Mouse (Mus musculus) layer of hippocampus, postnatal 14 days (tissue): ENCODE results near the gene Rora. TPM values are rescaled to one million over a fixed set of nuclear protein-coding genes. Genes with fewer than 3 reads are reported as not detected.

Experiments
- DNase-seq, 2 experiments: peaks; one replicate each; pipeline ENCODE4 v3.0.0; 2021 to 2022; ENCODE audit warnings: low spot score in 2 of 2, mixed read lengths in 1 of 2
- total RNA-seq, 2 experiments: library from RNA; stranded (reverse); gene quantifications; 2 replicates each; pipeline ENCODE4 v1.2.3; 2021

The Rora gene
- total RNA-seq, 2 experiments from 2014 or later, result 29.3 to 49.5 TPM

DNA sequence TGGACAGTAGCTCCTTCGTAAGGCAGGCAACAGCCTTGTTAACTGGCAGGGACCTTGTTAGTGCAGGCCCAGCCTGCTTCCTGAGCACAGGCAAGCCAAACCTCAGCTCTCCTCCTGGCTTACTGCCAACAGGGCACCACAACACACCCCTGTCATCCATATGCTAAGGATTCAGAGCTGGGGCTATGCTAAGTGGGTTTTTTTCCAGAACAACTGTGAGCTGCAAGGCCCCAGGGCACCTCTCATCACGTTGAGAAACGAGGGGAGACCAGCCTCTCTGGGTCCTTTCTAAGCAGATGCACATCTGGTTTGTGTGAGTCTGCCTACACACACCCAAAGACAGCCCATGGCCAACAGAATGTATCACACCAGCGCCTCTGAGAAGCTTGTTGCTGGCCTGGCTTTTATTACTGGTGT is 289.0 kb downstream of the Rora start:
- DNase-seq, result no peak

DNA sequence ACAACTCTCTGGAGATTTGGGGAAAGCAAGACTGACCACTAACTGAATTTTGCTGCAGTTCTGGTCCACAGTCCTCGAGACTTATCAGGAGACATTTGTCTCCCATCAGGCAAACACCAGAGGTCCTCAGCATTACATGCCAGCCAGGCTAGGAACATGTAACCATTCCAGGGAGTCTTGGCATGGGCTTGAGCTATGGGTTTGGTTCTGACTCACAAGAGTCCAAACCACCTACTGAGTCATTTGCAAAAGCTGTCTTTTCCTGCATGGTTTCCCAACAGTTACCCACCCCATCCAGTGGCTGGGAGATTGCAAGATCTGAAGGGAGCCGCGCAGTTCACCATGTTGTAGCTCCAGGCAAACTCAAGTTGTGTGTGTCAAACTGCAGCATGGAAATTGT is 290.4 kb downstream of the Rora start:
- no peak for DNase-seq

DNA sequence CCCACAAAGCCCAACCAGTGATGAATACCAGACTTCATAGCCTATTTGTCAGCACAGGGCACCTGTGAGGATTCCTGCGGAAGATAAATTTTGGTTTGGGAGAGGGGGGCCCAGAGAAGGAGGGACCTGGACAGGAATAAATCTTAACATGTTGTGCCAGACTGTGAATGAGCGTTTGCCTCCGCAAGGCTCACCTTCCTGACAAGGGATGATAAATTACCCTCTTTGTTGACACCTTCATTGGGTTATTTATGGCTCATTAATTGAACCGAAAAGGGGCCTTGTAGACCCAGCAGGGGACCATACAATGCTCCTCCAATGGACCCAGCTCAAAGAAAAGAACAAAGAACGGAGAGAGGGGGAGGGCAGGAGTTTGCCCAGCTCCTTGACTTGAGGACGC is 294.1 kb downstream of the Rora start:
- no peak for DNase-seq

- DNase-seq, result no peak
Observed at GRCm38 (mm10) chr9:68948141-68948540, 294.6 kb downstream of the Rora start.

- peak in 1 of 2 experiments; percentile 18 for DNase-seq
Observed at GRCm38 (mm10) chr9:68956210-68956874, 302.8 kb downstream of the Rora start.

GRCm38 (mm10) chr9:68956938-68957573 is 303.5 kb downstream of the Rora start:
- DNase-seq, result no peak

- DNase-seq, result no peak
Observed at GRCm38 (mm10) chr9:68957793-68958192, 304.2 kb downstream of the Rora start.

DNA sequence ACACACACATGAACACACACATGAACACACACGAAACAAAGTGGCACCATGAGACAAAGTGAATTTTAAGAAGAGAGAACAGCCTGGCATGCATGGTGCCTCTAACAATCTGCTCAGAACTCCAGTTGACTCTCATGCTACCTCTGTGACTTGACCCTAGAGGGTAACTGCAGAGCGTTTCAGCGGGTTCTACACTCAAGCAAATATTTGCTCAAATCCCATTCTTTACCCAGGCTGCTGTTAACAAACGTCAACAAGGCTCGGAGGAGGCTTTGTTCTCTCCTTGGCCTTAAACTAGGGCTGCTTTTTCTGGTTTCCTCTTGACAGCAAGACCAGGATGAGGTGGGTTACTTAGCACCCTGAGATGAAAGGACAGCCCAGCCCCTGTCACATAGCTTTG is 305.3 kb downstream of the Rora start:
- DNase-seq, result no peak

DNA sequence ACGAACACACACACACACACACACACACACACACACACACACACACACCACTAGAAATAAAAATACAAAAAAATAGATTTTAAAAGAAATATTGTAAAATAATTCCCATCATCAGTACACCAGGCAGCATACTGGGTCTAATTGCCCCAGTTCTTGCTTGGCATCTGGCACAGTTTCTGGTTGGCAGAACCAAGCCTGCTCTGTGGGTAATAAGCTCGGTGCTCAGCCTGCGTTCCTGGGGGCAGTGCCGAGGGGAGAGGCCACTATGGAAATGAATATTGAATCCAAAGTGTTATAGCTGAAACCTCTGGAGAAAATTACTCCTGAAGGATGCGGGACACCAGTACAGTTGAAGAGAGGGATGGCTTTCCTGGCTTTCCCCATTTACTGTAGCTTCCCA is 310.3 kb downstream of the Rora start:
- DNase-seq, result peak in 1 of 2 experiments; percentile 26

DNA sequence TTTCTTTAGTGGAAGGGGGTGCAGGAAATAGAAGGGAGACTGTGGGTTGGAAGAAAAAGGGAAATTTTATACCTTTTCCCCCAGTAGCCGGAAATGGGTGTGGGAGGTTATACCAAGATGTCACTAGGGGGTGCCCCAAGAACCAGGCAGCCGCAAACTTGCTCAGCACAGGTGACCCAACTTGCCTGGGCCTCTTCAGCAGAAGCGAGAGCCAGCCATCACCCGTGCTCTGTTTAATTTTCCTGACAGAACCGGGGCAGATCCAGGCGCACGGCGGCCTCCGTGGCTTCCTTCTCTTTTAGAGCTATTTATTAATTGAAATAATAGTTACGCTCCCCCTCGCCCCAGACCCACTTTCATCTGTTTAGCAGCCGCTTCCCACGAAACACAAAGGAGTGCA is 313.0 kb downstream of the Rora start:
- DNase-seq, result no peak

GRCm38 (mm10) chr9:68970074-68970473 is 316.5 kb downstream of the Rora start:
- no peak for DNase-seq

- no peak for DNase-seq
Observed at GRCm38 (mm10) chr9:68972277-68972676, 318.7 kb downstream of the Rora start.

DNA sequence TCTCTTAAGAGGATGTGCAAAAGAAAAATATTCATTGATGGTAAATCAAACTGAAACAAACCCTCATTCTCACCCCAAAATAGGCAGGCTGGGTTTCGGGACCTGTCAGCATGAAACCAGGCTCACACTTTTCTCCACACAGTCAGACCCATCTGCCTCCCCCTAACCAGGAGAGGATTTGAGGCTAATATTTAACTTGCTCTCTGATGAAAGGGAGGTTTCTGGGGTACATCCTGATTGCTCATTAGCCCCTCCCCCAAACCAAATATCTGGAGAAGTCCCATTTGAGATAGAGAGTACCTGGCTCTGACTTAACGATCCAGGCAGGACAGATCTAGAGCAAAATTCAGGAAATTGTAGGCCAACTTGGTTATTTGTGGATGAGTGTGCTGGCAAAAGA is 320.9 kb downstream of the Rora start:
- DNase-seq, result no peak

DNA sequence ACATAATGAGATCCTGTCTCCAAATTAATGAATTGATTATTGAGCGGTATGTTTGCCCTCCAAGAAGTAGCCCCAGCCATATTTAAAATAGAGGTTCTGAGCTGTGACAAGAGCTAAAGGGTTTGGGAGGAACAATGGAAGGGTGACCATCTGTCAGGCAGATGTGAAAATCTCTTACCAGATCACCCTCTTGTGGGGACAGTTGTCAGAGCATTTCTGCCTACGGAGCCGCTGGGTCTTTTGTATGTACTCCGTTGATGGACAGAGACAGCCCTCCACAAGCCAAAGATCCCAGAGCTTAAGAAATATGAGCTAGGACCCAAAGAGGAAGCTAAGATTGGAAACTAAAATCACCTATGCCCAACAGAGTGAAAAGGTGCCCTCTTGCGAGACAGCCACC is 322.6 kb downstream of the Rora start:
- DNase-seq, result no peak

DNA sequence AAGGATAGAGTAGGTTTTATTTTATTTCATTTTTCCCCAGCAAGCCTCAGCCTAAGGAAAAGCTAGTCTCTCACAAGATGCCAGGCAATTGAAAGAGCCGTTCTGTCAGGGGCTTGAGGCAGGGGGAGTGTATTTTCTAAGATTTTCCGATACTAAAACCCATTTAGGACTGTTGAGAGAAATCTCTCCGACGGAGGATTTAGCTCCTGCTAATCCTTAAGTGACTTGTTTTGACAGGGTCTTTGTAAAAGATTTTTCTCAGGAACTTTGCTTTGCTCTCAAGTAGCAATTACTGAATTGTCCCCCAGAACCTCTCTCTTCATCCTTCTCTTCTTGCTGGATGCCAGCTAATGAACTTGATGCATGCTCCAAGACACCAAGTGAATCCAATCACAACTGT is 323.3 kb downstream of the Rora start:
- DNase-seq, result no peak

- no peak for DNase-seq
Observed at GRCm38 (mm10) chr9:68978656-68979055, 325.1 kb downstream of the Rora start.

DNA sequence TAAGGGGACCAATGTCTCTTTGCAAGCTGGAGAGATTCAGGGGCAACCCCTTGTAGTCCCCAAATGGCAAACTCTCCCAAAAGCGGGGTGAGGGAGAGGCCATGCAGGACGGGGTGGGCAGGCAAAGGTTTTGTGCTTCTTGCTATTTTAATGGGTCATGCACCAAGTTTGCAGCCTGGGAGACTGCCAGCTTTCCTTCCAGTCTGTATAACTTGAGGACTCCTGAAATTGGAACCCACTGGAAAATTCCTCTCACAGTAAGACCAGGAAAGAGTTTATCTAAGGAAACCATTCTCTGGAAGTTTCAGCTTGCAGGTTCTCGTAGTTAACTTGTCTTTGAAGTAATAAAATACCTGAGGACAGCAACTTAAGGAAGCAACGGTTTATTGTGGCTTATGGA is 326.5 kb downstream of the Rora start:
- no peak for DNase-seq

GRCm38 (mm10) chr9:68985046-68985445 is 331.5 kb downstream of the Rora start:
- DNase-seq, result no peak

- no peak for DNase-seq
Observed at GRCm38 (mm10) chr9:68985796-68986195, 332.2 kb downstream of the Rora start.

DNA sequence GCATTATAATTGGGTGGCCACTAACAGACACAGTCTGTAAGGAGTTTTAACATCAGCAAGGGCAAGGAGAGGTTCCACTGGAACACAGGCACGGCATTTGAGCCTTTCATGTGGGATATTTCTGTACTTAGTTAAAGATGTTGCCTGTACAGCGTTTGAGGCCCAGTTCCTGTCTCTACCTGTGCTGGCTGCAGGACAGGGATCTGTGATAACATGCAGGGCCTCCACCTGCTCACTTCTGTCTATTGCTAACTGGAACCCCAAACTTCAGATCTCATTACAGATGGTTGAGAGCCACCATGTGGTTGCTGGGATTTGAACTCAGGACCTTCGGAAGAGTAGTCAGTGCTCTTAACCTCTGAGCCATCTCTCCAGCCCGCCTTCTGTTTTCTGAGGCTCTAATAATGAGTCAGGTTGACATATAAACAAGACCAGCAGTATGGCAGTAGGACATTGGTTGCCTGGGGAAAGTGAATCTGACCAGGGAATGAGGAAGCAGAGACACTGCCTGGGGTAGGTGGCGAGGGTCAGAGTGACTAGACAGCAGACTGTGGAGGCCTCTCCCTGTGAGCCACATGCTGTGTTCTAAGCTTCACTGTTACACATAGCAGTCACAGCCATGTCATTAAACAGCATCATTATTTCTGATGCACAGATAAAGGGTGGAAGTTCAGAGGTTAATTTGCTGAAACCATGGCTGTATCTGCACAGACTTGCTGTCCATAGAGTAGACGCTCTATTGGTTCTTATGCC is 333.9 kb downstream of the Rora start:
- DNase-seq, result no peak

- DNase-seq, result no peak
Observed at GRCm38 (mm10) chr9:68988162-68988911, 334.8 kb downstream of the Rora start.
